Mouse (Mus musculus): ENCODE data around the gene Rabif.
"Not testable (repeated sequence)": the region's sequence is repeated elsewhere in the genome, so short reads cannot be mapped to it uniquely, and the experiment has no call there.

Rabif gene

GRCm38 (mm10) chr1:134494428-134495215, at the start of gene Rabif:
TSS of gene Rabif (plus strand) at chr1:134494648.
- peak; percentile 99 for DNase-seq (ENCODE audit: low read depth, low spot score)

GRCm38 (mm10) chr1:134445418-134445817, 49.0 kb upstream of the Rabif start:
- DNase-seq (ENCODE audit: low read depth, low spot score): no peak

- not testable (repeated sequence) for DNase-seq (ENCODE audit: low read depth, low spot score)
Observed at GRCm38 (mm10) chr1:134448537-134448936, 45.9 kb upstream of the Rabif start.

- DNase-seq (ENCODE audit: low read depth, low spot score): no peak
Observed at GRCm38 (mm10) chr1:134450201-134450600, 44.2 kb upstream of the Rabif start.

- DNase-seq (ENCODE audit: low read depth, low spot score): peak; percentile 59
Observed at GRCm38 (mm10) chr1:134450986-134451385, 43.5 kb upstream of the Rabif start.

- peak; percentile 96 for DNase-seq (ENCODE audit: low read depth, low spot score)
Observed at GRCm38 (mm10) chr1:134454904-134455824, 39.3 kb upstream of the Rabif start, which contains the start of gene Klhl12. TSS of gene Klhl12 (plus strand) at chr1:134455531.

- no peak for DNase-seq (ENCODE audit: low read depth, low spot score)
Observed at GRCm38 (mm10) chr1:134456060-134456459, 38.4 kb upstream of the Rabif start.

- DNase-seq (ENCODE audit: low read depth, low spot score): no peak
Observed at GRCm38 (mm10) chr1:134458139-134458727, 36.2 kb upstream of the Rabif start.

GRCm38 (mm10) chr1:134460294-134461284, 33.9 kb upstream of the Rabif start:
- DNase-seq (ENCODE audit: low read depth, low spot score): no peak

- no peak for DNase-seq (ENCODE audit: low read depth, low spot score)
Observed at GRCm38 (mm10) chr1:134484623-134485022, 9.8 kb upstream of the Rabif start.

GRCm38 (mm10) chr1:134490903-134491801, 3.3 kb upstream of the Rabif start:
- DNase-seq (ENCODE audit: low read depth, low spot score): no peak

- no peak for DNase-seq (ENCODE audit: low read depth, low spot score)
Observed at GRCm38 (mm10) chr1:134492276-134492675, 2.2 kb upstream of the Rabif start.

GRCm38 (mm10) chr1:134493496-134493895, 952 bp upstream of the Rabif start:
- no peak for DNase-seq (ENCODE audit: low read depth, low spot score)

- DNase-seq (ENCODE audit: low read depth, low spot score): no peak
Observed at GRCm38 (mm10) chr1:134493956-134494355, 492 bp upstream of the Rabif start.

GRCm38 (mm10) chr1:134495216-134495539, 730 bp downstream of the Rabif start:
- DNase-seq (ENCODE audit: low read depth, low spot score): no peak

- no peak for DNase-seq (ENCODE audit: low read depth, low spot score)
Observed at GRCm38 (mm10) chr1:134495991-134496390, 1.5 kb downstream of the Rabif start.

GRCm38 (mm10) chr1:134500916-134501315, 6.5 kb downstream of the Rabif start:
- DNase-seq (ENCODE audit: low read depth, low spot score): no peak

- no peak for DNase-seq (ENCODE audit: low read depth, low spot score)
Observed at GRCm38 (mm10) chr1:134506201-134506600, 11.8 kb downstream of the Rabif start.

GRCm38 (mm10) chr1:134510018-134510417, 15.6 kb downstream of the Rabif start:
- no peak for DNase-seq (ENCODE audit: low read depth, low spot score)

GRCm38 (mm10) chr1:134512183-134512582, 17.7 kb downstream of the Rabif start:
- DNase-seq (ENCODE audit: low read depth, low spot score): no peak
